Mouse (Mus musculus) A20 (cell line): ENCODE measurements at regions not wholly inside any gene's neighbourhood (a gene's known extent, or its start where the extent isn't known, plus 50 kb on each side); places are given as distances from the start of the nearest gene placed in this dataset.

Experiments
- DNase-seq: peaks from one replicate; pipeline ENCODE4 v3.0.0-alpha.2; 2011; ENCODE audit warnings: low read depth, low spot score

GRCm38 (mm10) chr8:23314275-23315123 lies 903.3 kb downstream of the Mrps31 start:
- DNase-seq, result no peak

GRCm38 (mm10) chr8:23319556-23319955 lies 908.4 kb downstream of the Mrps31 start:
- DNase-seq, result peak; percentile 3

- no peak for DNase-seq
Observed at GRCm38 (mm10) chr8:23321166-23321565, 910.0 kb downstream of the Mrps31 start.

GRCm38 (mm10) chr8:23327283-23327682 lies 916.1 kb downstream of the Mrps31 start:
- DNase-seq, result no peak

- DNase-seq, result peak; percentile 47
Observed at GRCm38 (mm10) chr8:23344161-23344560, 933.0 kb downstream of the Mrps31 start.

- DNase-seq, result no peak
Observed at GRCm38 (mm10) chr8:23351367-23351930, 940.3 kb downstream of the Mrps31 start.

GRCm38 (mm10) chr8:23352259-23353106 lies 941.3 kb downstream of the Mrps31 start:
- DNase-seq, result no peak

- DNase-seq, result no peak
Observed at GRCm38 (mm10) chr8:23360061-23360622, 949.0 kb downstream of the Mrps31 start.

GRCm38 (mm10) chr8:23360850-23361274 lies 949.7 kb downstream of the Mrps31 start:
- no peak for DNase-seq
